Mouse (Mus musculus) thymus, adult 2 months (tissue): ENCODE data around the gene Dlg3.

ENCODE experiments used
- CTCF ChIP-seq: fragments of 200-500 bp; IDR thresholded peaks from 2 replicates; pipeline ENCODE4 v1.5.1; 2012; ENCODE audit warnings: mild to moderate bottlenecking, control low read depth, low read length, moderate library complexity, borderline replicate concordance; ENCODE audit not compliant: control insufficient read depth, poor library complexity, insufficient read depth; ENCODE audit errors: extremely low read depth
- POLR2A ChIP-seq: fragments of 200-500 bp; IDR thresholded peaks from 2 replicates; pipeline ENCODE4 v1.6.1; 2012; ENCODE audit warnings: mild to moderate bottlenecking, low read length, control low read depth, moderate library complexity; ENCODE audit not compliant: control insufficient read depth, poor library complexity, insufficient read depth; ENCODE audit errors: extremely low read depth

- TF ChIP-seq CTCF (no peak), POLR2A (no peak)
These were observed 10.2 kb downstream of the Dlg3 start for GRCm38 (mm10) chrX:100777655-100778234.
